Mouse (Mus musculus) retina, embryonic 14.5 days (tissue): ENCODE measurements around the gene Slc24a1.

Experiments used
- DNase-seq: peaks from one replicate; pipeline ENCODE4 v3.0.0-alpha.2; 2015; ENCODE audit warnings: low spot score

Gene Slc24a1

DNA sequence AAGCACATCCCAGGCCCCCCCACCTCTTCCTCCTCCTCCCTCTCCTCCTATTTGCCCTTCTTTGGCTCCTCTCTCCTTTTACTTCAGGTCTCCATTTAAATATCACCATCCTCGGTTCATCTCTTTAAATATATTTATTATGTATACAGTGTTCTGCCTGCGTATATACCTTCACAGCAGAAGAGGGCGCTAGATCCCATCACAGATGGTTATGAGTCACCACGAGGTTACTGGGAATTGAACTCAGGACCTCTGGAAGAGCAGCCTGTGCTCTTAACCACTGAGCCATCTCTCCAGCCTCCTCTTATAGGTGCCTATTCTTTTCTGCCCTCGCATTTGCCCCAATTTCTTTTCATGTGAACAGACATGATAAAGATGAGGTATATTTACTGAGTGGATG lies 13.9 kb downstream of the Slc24a1 start:
- DNase-seq = no peak

DNA sequence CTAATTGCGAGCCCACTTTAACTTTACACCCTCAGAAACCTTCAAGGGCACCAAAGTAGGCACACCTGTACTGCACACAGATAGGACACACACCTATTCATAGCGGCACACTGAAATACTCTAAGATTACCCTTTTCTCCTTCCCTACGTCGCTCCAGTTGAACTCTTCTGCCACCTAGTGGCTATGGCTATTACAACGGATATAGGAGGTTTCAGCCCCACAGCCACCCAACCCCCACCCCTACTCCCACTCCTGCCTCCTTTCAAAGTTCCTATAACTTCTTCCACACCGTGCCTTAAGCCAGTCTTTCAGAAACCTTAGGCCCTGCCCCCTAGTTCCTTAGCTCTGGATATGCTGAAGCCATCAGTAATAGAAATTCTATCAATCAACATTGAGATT lies 14.9 kb downstream of the Slc24a1 start:
- peak; percentile 85 for DNase-seq

GRCm38 (mm10) chr9:64934015-64934754 lies 17.2 kb downstream of the Slc24a1 start:
- peak; percentile 25 for DNase-seq

DNA sequence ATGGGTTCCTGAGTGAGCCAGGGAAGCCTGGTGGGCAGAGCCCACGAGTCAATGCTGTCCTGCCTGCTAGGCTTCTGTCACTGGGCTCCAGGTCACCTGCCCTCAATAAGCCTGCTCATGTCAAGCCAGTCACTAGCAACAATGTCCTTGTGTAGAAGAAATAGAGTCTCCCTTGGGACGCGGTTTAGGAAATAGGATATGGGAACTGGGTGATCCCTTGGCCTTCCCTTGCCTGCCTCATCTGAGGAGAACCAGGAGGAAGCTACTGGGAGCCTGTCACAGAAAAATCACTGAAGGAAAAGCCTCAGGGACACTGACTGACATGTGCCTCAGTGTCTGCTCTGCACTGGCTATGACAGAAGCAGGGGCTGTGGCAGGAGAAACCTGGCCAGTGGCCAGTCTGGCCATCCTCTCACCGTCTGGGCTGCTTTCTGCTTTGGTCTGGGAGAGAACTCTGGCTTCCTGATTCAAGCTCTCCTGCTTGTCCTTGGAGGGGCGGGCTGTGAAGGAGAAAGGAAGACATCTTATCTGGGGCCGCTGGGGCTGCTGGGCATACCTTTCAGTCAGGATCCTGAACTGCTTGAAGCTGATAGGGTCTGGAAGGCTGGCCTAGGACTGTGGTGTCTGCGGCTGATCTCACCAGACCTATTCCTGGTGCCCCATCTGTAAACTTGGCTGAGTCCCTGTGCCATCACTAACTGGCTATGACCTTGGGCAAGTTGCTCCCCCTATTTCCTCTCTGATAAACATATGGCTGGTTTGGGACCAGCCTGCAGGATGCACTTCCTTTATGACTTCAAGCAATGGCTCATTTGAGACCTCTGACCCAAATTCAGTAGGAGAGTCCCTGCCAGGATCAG lies 19.4 kb downstream of the Slc24a1 start:
- DNase-seq = no peak

DNA sequence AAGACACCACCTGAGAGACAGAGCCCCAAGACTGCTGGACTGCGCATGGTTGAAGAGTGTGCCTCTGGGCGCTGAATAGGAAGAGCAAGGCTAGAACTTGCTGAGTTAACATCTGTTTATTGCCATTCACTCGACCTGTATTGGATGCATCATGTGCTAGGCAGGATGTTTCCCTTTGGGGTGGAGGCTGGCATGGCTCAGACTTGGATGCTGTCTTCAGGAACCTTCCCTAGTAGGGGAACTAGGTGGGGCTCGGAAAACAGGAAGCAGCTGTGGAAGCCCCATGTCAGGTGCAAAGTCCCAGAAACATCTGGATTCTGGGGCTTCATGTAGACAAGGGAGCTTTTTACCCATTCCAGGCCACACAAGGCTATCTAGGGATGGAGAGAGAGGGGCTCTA lies 21.2 kb downstream of the Slc24a1 start:
- DNase-seq = no peak

DNA sequence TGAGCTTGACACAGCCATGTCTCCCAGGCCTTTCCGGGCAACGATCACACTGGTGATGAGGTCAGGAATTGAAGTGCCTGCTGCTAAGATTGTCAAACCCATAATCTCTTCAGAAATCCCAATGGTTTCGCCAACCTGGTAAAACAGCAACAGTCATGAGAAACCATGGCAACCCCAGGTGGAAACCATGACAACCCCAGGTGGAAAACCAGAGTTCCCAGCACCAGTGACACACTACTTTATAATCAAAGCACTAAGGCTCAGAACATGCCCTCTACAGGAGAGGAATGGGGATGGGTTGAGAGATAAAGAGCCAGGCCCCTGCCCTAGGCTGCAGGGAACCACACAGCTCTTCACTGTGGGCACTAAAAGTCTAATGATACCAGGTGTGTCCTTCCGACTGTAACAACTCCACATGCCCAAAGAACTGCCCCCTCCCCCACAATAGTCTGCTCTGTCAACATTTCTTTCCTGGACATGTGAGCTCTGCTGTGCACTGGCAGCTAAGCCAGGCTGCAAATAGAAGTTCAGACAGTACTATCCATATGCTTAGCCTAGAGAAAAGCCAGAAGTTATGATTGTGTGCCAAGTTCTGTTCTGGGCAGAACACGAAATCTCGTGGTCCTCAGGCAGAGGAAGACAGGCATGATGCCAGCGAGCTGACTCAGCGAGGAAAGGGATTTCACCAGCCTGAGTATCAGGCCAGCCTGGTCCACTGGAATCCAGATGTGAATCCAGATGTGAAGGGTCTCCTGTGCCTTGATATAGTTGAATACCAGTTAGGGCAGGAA lies 25.0 kb downstream of the Slc24a1 start:
- DNase-seq = no peak

GRCm38 (mm10) chr9:64925771-64926170 lies 25.6 kb downstream of the Slc24a1 start:
- DNase-seq = no peak

- DNase-seq = peak; percentile 16
Observed at GRCm38 (mm10) chr9:64918560-64918959, 32.8 kb downstream of the Slc24a1 start.

- no peak for DNase-seq
Observed at GRCm38 (mm10) chr9:64914629-64915028, 36.8 kb downstream of the Slc24a1 start.

DNA sequence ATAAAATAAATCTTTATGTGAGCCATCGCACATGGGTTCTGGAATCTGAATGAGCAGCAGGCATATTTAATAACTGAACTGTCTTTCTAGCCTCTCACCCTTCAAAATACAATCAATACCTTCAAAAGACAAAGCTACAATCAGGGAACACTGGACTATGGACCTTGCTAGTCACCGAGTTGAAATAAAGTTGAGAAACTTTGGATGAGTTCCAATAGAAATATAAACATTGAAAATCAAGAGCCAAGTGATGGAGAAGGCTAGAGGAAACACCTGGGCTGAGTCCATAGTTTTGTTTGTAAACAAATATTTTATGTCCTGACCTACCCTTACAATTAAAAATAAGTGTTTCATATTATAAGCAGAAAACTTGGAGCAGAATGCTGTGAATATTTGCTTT lies 37.4 kb downstream of the Slc24a1 start:
- DNase-seq = no peak

- no peak for DNase-seq
Observed at GRCm38 (mm10) chr9:64913406-64913805, 38.0 kb downstream of the Slc24a1 start.

GRCm38 (mm10) chr9:64907441-64907840 lies 44.0 kb downstream of the Slc24a1 start:
- no peak for DNase-seq

DNA sequence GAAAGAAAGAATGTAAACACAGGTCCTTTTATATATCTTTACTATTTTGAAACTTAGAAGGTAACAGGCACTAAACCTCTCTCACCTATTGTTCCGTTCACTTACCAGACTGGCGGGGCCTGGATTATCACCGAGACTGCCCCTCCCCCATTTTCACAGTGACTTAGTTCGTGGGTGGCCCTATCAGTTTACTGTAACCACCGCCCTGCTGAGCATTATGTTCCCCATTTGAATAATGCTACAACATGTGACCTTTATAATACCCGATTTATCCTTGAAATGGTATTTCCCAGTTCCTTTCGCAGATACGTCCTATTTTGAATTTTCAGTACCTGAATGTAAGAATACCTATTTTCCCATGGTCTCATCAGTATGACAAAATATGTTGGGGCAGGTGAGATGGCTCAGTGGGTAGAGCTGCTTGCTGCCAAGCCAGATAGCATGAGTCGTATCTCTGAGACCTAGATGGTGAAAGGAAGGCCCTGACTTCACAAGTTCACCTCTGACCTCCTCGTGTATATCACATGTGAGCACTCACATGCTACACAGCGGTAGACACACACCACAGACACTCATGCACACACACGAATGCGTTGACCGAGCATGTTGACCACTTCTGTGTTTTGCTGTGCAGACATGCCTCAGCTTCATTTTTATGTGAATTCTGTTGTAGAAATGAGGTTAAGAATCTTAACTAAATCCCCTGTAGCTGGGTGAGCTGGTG lies 46.3 kb downstream of the Slc24a1 start:
- no peak for DNase-seq

GRCm38 (mm10) chr9:64903386-64903785 lies 48.0 kb downstream of the Slc24a1 start:
- peak; percentile 87 for DNase-seq

GRCm38 (mm10) chr9:64902866-64903265 lies 48.5 kb downstream of the Slc24a1 start:
- no peak for DNase-seq

DNA sequence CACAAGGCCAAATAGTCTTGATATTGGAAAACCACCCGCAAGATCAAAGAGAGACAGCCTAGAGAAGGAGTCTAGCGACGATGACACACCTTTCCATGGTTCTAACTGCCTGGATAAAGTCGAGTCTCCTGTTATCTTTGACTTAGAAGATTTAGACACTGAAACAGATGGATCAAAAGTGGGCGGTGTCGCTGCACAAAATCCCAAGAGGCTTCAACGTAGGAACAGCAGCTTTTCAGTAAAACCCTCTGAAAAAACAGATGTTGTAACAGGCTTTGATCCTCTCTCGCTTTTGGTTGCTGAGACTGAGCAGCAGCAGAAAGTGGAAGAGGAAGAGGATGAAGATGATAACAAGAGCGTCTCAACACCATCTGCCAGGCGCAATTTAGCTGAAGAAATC lies 54.8 kb downstream of the Slc24a1 start:
- no peak for DNase-seq

DNA sequence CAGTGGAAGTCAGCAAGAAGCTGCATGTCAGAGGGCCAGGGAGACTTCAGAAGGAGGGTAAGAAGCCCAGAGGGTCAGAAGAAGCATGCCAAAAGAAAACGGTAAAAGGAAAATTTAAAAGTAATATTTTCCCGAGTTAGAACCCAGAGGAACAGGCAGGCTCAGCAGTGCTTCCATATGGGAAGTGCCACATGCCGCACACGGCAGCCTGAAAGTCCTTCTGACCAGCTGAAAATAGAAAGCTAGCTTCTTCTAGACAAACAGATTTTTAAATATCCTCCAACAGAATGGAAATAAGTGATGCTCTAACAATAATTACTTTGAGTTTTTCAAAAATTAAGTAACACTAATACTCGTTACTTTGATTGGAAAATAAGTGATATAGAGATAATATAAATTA lies 65.4 kb downstream of the Slc24a1 start:
- DNase-seq = no peak
